Mouse (Mus musculus) heart, adult 9 months (tissue): ENCODE results near the gene Btbd35f9.
"Not testable (repeated sequence)": the region's sequence is repeated elsewhere in the genome, so short reads cannot be mapped to it uniquely, and the experiment has no call there.

ENCODE experiments used
- DNase-seq, 2 experiments: peaks; one replicate each; pipeline ENCODE4 v3.0.0; 2022; ENCODE audit warnings: low spot score in 2 of 2

Btbd35f9 gene

GRCm38 (mm10) chrX:34161399-34161798 lies at the start of gene Btbd35f9:
TSS of gene Btbd35f9 (minus strand) at chrX:34161499.
- not testable (repeated sequence) for DNase-seq
